Mouse (Mus musculus) bone marrow, adult 2 months (tissue): ENCODE results near the gene Bpifa6. TPM values are rescaled to one million over a fixed set of nuclear protein-coding genes. Genes with fewer than 3 reads are reported as not detected.

Source experiments
- H3K27ac ChIP-seq: fragments of 200-500 bp; 2 replicates; pipeline ENCODE4 v1.5.1; 2012; ENCODE audit warnings: low read depth, mild to moderate bottlenecking, control low read depth, inconsistent platforms, low read length; ENCODE audit not compliant: control insufficient read depth, poor library complexity, insufficient read depth
- H3K4me1 ChIP-seq: fragments of 200-500 bp; 2 replicates; pipeline ENCODE4 v1.6.1; 2011; ENCODE audit warnings: low read length; ENCODE audit not compliant: control insufficient read depth, insufficient read depth
- H3K4me3 ChIP-seq: fragments of 200-500 bp; replicated peaks from 2 replicates; pipeline ENCODE3; 2011; ENCODE audit warnings: mild to moderate bottlenecking, low read depth, low read length, control low read depth; ENCODE audit not compliant: control insufficient read depth
- CTCF ChIP-seq: fragments of 200-500 bp; IDR thresholded peaks from 2 replicates; pipeline ENCODE4 v1.5.1; 2011; ENCODE audit warnings: low read length, control low read depth; ENCODE audit not compliant: control insufficient read depth, insufficient read depth
- POLR2A ChIP-seq: fragments of 200-500 bp; IDR thresholded peaks from 2 replicates; pipeline ENCODE4 v1.6.1; 2011; ENCODE audit warnings: low read depth, mild to moderate bottlenecking, control low read depth, low read length, borderline replicate concordance; ENCODE audit not compliant: control insufficient read depth
- WGBS: fragments of 180-500 bp; shearing (Covaris S2); methylation state at CpG from one replicate; pipeline ENCODE4 v1.1.7; 2018; 5-methylcytosine and 5-hydroxymethylcytosine counted together
- polyA plus RNA-seq: library from polyadenylated mRNA; stranded (reverse); fragments of >200 nt; gene quantifications from 2 replicates; pipeline ENCODE4 v1.2.4, GENCODE M21; 2011; ENCODE audit warnings: low replicate concordance; ENCODE audit not compliant: missing spikeins, insufficient read depth, insufficient read length

Gene Bpifa6
- polyA plus RNA-seq: not detected in 2 replicates

- no peak within 1 kb of the TSS for H3K27ac ChIP-seq
- TF ChIP-seq CTCF (no peak), POLR2A (no peak)
- WGBS: 62% methylated on average over 5 of the region's 5 CpGs
- H3K4me1 ChIP-seq: no peaks in the 10 kb centered on the region
- H3K4me3 ChIP-seq: no peak within 1 kb of the TSS
Measured at GRCm38 (mm10) chr2:153974582-153974981, at the start of gene Bpifa6. Gene Bpifa6 (plus strand): TSS chr2:153974945.

- 30% methylated on average over 3 of the region's 3 CpGs for WGBS
- Histone ChIP-seq H3K27ac (no peak overlapping the region), H3K4me1 (no peaks in the 10 kb centered on the region), H3K4me3 (no peak overlapping the region)
- TF ChIP-seq POLR2A (no peak), CTCF (peak; percentile 94)
Measured at GRCm38 (mm10) chr2:153929871-153930413, 44.8 kb upstream of the Bpifa6 start.

- no peak overlapping the region for H3K27ac ChIP-seq
- no peaks in the 10 kb centered on the region for H3K4me1 ChIP-seq
- TF ChIP-seq POLR2A: no peak
- H3K4me3 ChIP-seq: no peak overlapping the region
- WGBS: 85% methylated on average over 6 of the region's 6 CpGs
Measured at GRCm38 (mm10) chr2:153931125-153931524, 43.6 kb upstream of the Bpifa6 start.

- WGBS: 79% methylated on average over 6 of the region's 6 CpGs
- H3K4me3 ChIP-seq: no peak overlapping the region
- TF ChIP-seq POLR2A (no peak), CTCF (no peak)
Measured at GRCm38 (mm10) chr2:153933311-153933710, 41.4 kb upstream of the Bpifa6 start.

GRCm38 (mm10) chr2:153935348-153935747 lies 39.4 kb upstream of the Bpifa6 start:
- no peak overlapping the region for H3K4me3 ChIP-seq
- H3K27ac ChIP-seq: no peak overlapping the region
- TF ChIP-seq POLR2A (no peak), CTCF (no peak)
- 82% methylated on average over 6 of the region's 6 CpGs for WGBS
- H3K4me1 ChIP-seq: no peaks in the 10 kb centered on the region

More at GRCm38 (mm10) chr2:153933311-153933710, 41.4 kb upstream of the Bpifa6 start:
- no peak overlapping the region for H3K27ac ChIP-seq
- H3K4me1 ChIP-seq: no peaks in the 10 kb centered on the region

- WGBS: 2% methylated on average over 5 of the region's 5 CpGs
Measured at GRCm38 (mm10) chr2:153937843-153938242, 36.9 kb upstream of the Bpifa6 start, which contains the start of gene Bpifb4. Gene Bpifb4 (plus strand): TSS chr2:153938212.

GRCm38 (mm10) chr2:153943537-153943936 lies 31.2 kb upstream of the Bpifa6 start:
- WGBS: 26% methylated on average over 3 of the region's 3 CpGs
- TF ChIP-seq POLR2A: no peak
- TF ChIP-seq CTCF: peak; percentile 70

More at GRCm38 (mm10) chr2:153937843-153938242, 36.9 kb upstream of the Bpifa6 start, which contains the start of gene Bpifb4:
- no peak within 1 kb of the TSS for H3K4me3 ChIP-seq
- H3K27ac ChIP-seq: no peak within 1 kb of the TSS
- TF ChIP-seq CTCF (no peak), POLR2A (no peak)
- H3K4me1 ChIP-seq: no peaks in the 10 kb centered on the region

GRCm38 (mm10) chr2:153944567-153944966 lies 30.2 kb upstream of the Bpifa6 start:
- TF ChIP-seq CTCF (no peak), POLR2A (no peak)
- Histone ChIP-seq H3K4me1 (no peaks in the 10 kb centered on the region), H3K27ac (no peak overlapping the region), H3K4me3 (no peak overlapping the region)
- WGBS: 75% methylated on average over 8 of the region's 8 CpGs

More at GRCm38 (mm10) chr2:153943537-153943936, 31.2 kb upstream of the Bpifa6 start:
- Histone ChIP-seq H3K4me3 (no peak overlapping the region), H3K27ac (no peak overlapping the region), H3K4me1 (no peaks in the 10 kb centered on the region)

- no peak overlapping the region for H3K4me3 ChIP-seq
- 0 out of 2 replicates have a peak, but pooled peaks cover 1% of the 10 kb centered on the region for H3K4me1 ChIP-seq
- no peak overlapping the region for H3K27ac ChIP-seq
- TF ChIP-seq POLR2A (no peak), CTCF (peak; percentile 38; the same call in 1 of the 2 replicates)
- 27% methylated on average over 6 of the region's 6 CpGs for WGBS
Measured at GRCm38 (mm10) chr2:153952897-153953296, 21.8 kb upstream of the Bpifa6 start.
